Mouse (Mus musculus) cortical plate, adult 2 months (tissue): ENCODE data around the gene Cdc37l1.

Source experiments
- CTCF ChIP-seq: fragments of 200-500 bp; IDR thresholded peaks from 2 replicates; pipeline ENCODE4 v1.5.1; 2011; ENCODE audit warnings: mild to moderate bottlenecking, control low read depth, low read length; ENCODE audit not compliant: insufficient read depth; ENCODE audit errors: extremely low read depth
- POLR2A ChIP-seq: fragments of 200-500 bp; IDR thresholded peaks from 2 replicates; pipeline ENCODE4 v1.6.1; 2011; ENCODE audit warnings: mild to moderate bottlenecking, low read length, control low read depth; ENCODE audit not compliant: insufficient read depth; ENCODE audit errors: extremely low read depth

GRCm38 (mm10) chr19:28990590-28991221 lies 554 bp downstream of the Cdc37l1 start:
- TF ChIP-seq CTCF (no peak), POLR2A (0 out of 2 replicates have a peak, but pooled peaks have one; percentile 28)
